Mouse (Mus musculus) R1 (cell line): ENCODE data around the gene Arid1b.
A peak's percentile ranks its signal among the peaks of the same experiment; 100 is the strongest.

Experiments
- DNase-seq: peaks from one replicate; pipeline ENCODE4 v3.0.0-alpha.2; 2018; ENCODE audit warnings: low read depth, low spot score

The Arid1b gene

DNA sequence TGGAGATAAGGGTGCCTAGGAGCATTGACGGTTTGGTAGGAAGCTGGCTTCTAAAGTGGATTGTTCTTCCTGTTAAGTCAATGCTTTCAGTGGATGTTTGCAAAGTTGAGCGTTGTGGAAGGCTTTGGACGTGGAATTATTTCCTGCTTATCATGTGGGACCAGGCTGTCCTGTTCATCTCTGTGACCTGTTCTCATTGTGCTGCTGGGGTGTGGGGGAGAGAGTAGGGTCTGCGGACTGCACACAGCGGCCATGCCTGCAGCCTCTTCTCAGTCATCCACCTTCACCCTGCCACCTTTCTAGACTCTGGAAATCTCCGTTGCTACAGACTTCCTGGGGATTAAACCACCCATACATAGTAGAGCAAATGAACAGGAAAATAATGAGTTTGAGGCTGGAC lies 160.2 kb downstream of the Arid1b start:
- no peak for DNase-seq

DNA sequence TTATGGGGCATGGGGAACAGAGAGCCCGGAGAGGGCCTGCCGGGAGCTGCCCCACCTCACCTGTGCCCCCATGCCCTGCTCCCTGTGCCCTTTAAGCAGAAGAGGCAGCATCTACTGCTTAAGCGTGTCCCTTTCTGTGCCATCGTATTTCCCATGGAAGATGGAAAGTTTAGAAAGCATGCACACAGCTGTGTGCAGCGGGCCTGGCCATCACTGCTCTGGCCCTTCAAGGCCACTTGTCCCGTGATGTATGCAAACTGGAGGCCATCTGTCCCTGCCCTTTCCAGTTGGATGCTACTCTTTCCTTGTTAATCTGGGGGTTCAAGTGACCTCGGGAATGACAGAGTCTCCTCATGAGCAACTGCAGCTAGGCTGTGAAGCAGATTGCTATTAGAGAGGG lies 163.5 kb downstream of the Arid1b start:
- no peak for DNase-seq

DNA sequence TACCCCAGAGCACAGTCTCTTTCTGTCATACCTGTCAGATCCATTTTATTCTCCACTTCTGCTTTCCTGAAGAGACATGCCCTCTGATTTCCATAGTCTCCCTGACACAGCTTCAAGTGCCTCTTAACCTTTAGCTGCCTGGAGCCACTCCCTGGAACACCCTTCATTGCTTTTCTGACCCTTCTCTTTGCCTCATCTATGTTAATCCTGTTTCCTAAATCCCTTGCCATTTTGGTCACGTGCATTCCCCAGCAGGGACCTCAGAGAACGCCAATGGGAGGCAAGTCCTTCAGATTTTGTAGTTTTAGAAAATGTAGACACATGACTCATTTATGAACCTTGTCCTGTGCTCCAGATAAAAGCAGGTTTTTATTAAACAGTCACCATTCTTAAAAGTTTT lies 168.4 kb downstream of the Arid1b start:
- DNase-seq: peak; percentile 32

DNA sequence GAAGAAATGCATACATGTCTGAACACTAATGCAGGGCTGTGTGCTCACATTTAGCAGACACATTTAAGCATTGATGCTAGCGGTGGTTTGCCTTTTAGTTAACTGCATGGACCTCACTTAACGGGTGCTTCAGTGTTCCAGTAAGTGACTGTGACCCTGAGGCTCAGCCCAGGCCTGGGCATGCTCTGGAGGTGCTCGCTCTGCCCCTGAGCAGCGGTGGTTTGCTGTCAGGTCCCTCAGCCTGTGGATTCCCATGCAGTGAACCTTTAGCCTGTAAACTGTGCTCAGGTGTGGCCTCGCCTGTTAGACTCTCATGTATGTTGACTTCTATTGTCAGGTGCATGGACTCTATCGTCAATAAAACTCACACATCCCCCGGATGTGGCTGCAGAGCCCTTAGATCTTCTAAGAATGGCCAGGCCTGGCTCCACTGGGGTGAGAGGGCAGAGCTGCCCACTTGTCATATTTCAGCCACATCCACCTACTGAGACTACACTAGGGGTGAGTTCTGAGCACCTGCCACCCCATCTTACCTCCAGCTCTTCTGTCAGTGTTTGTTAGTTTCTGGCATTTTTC lies 169.2 kb downstream of the Arid1b start:
- no peak for DNase-seq

DNA sequence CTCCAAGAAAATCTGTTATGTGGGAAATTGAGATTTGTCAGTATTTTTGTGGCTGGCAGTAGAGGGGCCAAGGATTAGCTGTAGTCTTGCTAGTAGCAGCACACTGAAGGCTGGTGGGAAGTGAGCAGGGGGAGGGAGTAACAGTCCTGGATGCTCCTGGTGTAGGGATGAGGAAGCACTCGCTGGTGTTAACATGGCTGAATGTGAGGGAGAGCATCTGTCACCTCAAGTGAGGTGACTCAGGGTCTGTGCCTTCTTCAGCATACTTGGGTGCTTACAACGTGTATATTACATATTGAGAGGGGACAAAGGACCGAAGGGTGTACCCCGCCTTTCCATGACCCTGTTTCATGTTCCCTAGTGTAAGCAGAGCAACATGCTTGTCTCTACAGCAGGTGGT lies 170.7 kb downstream of the Arid1b start:
- no peak for DNase-seq

DNA sequence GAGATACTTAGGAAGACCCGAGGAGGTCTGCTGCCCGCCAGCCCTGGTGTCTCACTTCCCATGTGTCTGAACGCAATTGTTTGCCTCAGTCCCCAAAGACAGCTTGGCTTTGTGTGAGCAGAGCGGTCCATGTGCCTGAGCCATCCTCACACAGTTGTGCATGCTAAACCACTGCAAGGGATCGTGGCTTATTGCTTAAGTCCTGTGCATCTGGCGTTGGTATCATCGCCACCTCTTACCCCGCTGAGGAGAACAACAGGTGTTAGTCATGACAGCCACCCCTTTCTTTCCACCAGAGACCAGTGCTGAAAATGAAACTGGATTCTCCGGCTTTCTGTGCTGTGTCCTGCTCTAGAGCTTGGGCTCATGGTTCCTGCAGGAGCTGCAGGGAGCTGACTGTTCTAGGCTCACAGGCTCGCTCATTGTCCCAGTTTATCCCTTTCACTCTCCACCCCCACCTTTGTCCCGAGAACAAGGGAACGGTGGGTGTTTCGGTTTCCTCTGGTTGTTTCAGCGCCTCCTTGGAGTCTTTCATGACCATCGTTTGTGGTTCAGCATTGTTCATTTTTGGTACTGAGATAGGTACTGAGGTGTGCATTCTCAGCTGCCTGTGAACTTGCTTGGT lies 171.2 kb downstream of the Arid1b start:
- DNase-seq: peak; percentile 48

DNA sequence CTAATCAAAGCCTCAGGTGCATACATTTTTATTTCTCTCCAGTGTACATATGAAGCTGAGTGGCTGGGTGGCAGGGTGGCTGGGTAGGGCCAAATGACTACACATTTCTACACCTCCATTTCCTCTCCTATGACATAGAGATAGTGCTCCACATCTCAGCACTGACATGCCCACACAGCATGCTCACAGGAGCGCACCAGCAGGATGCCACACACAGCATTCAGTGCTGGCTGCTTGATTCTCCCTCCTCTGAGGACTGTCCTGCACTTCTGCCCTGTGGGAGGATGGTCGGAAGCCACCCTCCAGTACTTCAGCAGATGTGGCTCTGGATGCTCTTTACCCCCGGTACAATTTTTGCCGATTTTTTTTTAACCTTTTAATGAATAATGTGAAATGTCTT lies 172.0 kb downstream of the Arid1b start:
- DNase-seq: no peak

DNA sequence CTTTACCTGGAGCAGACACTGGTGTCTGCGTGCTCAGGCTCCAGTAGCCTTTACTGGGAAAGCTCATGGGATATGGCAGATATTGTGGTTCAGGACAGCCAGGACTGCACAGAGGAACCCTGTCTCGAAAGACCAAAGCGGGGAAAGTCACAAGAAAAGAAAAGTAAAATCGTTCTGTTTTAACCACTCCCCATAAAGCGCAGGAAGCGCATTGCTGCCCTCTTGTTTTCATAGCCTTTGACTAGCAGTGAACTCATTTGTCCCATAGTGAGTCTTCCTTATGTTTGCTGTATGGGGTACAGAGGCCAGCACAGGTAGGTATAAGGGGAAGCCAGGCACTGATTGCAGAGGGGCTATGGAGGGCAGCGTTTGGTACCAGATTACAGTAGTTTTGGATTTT lies 173.9 kb downstream of the Arid1b start:
- DNase-seq: no peak

DNA sequence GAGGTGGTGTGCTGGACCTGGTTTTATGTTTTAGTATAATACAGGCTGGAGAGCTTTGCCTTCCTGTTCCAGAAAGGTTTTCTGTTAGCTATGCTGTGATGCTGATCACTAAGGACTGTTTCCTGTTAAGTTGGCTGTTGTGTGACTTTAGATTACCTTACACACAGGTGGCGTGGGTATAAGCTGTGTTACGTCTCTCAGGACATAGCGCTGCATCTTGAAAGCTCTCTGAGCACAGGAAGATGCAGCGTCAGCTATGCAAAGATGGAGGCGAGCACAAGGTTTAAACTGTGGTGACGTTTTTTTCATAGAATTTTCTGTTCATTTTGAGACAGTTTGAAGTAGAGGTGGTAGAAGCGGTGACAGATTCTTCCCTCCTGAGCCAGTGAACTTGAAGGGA lies 174.5 kb downstream of the Arid1b start:
- no peak for DNase-seq

DNA sequence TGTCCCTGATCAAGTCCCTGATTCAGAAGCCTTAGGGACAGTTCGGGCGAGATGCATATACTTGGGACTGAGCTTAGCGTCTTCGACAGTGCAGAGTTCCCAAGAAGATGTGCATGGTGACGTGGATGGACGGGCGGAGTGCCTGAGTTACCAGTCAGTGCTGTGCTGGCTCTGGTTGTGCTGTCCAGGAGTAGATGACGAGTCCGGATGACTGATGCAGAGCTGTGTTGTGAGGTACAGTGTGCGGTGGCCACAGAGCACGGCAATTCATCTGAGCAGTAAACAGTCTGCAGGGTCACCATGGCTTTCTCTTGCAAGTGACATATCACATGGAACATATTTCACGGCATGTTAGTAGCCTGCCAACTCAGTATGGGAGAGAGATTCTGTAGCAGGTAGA lies 176.2 kb downstream of the Arid1b start:
- DNase-seq: no peak

DNA sequence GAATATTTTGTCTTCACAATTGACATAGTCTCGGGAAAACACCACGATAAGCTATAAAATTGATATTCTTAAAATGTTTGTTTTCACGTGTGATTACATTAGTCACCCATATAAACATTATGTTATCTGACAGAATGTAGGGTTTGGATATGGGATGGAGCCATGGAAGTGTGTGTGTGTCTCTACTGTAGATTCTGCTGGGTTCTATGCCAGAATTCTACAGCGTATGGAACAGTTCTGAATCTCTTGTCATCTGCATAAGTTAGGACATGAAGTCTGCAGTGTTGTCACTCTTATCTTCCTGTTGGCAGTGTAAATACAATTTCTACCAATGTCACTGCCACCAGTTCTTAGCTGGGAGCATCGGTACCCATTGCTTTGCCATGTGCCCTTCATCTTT lies 177.3 kb downstream of the Arid1b start:
- DNase-seq: no peak

DNA sequence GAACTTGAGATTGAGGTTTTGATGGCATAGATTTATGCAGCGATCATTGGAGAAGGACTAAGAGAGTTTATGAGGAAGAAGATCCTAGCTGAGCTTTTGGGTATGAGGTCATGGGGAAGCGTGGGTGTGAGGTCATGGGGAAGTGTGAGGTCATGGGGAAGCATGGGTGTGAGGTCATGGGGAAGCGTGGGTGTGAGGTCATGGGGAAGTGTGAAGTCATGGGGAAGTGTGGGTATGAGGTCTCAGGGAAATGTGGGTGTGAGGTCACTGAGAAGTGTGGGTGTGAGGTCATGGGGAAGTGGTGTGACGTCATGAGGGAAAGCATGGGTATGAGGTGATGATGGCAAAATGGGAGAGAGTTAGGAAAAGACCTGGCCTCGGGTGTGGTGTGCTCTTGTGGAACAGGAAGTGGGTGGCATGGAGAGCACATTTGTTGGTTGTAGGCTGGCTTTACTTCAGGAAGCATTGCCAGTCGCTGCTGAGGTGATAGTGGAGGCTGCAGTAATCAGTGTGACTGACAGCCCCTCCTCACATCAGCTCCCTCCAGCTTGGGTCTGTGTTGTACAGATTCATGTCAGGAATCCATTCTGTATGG lies 180.4 kb downstream of the Arid1b start:
- no peak for DNase-seq

DNA sequence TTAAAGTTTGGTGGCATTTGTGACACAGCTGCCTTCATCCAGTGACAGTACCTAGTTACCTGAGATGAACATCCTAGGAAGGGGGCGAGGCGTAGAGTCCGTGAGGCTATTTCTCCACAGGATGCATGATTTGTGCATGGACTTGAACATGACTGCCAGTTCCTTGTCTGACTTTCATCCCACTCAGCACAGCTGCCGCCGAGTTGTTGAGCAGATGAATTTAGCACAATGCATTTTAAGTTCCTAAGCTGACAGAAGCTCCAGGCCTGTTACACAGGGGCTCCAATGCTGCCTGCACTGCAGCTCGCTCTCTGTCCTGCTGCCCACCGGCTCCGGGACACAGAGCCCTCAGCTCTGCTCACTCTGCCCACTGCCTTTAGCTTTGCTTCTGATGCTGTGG lies 181.4 kb downstream of the Arid1b start:
- DNase-seq: no peak

DNA sequence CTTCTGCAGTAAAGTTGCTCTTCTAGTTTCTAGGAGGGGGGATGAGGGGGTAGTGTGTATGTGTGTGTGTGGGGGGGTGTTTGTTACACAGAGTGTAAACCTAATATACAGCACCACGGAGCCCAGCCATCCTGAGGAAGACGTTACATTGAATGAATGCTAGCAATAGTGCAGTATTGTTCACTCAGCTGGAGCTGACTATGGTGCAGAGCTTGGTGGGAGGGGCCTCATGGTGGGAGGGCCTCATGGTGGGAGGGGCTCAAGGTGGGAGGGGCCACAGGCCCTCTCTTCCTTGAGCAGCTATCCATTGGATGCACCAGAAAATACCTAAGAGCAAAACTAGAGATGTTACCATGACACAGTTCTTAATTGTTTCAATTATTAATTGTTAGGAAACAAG lies 182.2 kb downstream of the Arid1b start:
- peak; percentile 56 for DNase-seq

DNA sequence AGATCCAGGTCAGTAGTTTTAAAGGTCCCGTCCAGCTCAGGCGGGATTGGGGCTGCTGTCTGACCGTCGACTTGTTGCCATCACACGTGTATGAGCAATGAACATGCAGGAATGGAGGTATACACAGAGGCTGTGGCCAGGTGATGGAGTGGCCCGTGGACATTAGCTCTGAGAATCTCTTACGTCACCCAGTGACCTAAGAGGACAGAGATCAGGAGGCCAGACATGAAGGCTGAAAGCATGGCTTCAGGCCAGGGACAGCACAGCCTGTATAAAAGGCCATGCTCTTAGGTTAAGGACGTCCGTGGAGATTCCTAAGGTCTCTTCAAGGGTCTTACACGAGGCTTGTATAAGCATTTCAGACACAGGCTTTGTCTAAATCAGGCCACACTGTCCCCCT lies 184.4 kb downstream of the Arid1b start:
- no peak for DNase-seq

DNA sequence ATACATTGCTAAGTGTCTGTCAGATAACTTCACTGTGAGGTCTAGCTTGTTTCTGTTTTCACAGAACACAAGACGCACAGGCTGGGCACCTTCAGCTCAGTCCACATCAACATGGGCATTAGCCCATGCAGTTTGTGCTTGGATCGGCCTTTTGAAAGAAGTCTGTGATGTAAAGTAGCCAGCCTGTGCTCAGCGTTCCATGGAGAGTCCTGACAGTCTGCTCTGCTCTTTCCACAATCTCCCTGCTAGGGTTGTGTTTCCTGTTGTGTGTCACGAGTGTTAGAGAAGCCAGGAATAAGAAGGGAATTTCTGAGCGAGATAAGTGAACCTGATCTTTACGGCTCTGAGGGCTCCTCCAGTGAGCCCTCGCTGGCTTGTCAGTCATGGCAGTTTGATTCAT lies 184.9 kb downstream of the Arid1b start:
- DNase-seq: no peak

DNA sequence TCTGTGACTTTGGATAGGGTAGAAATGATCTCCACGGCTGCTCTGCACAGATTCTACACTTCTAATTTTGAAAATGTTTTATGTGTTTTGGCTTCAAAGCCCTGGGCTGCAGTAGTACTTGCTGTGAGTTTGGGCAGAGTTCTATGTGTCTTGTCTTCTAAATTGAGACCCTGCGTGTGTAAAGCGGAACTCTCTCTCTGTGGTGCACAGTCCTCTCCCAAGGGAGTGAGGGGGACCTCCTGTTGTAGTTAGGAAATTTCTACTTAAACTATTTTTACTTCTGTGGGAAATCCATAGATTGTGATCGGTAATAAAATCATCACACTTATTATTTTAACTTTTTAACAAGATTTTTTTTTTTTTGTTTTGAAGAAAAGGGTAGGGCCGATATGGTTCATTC lies 185.3 kb downstream of the Arid1b start:
- no peak for DNase-seq

DNA sequence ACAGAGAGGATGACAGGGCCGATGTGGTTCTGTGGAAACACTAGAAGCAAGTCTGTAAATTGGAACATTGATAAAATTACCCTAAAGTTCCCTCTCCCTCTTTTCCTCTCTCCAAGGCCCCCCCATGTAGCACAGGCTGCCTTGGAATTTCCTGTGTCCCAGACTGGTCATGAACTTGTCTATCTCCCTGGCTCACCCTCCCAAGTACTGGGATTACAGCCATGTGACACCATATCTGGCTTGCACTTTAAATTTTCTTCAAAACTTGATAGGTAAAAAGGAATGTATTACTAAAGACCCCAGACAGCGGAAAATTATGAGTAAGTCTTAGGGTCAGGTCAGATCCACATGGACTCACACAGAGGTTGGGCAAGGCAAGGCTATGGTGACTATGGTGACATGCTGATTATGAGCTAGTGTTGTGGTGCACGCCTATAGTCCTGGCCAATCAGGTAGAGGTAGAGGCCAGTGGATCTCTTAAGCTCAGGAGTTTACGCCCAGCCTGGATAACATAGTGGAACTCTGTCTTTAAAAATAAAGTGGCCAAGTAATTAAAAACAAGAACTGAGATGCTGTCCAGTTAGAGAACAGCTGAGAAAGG lies 185.9 kb downstream of the Arid1b start:
- DNase-seq: no peak

DNA sequence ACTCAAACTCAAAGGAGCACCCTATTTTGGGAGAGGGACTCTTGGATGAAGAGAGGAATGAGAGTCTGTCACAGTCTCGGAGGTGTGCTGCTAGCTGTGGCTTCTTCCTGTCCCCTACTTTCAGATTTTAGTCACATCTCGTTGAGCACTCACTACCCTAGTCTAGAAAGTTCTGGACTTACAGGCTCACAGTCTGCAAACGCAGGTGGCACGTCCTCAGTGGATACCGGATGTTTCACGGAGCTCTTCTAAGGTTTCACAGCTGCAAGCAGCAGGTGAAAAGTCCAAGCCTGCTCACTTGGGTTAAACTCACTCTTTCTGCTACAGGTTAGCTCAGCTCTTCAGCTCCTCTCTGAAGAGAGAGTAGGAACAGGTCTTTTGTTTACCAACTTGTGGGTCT lies 186.8 kb downstream of the Arid1b start:
- DNase-seq: no peak

DNA sequence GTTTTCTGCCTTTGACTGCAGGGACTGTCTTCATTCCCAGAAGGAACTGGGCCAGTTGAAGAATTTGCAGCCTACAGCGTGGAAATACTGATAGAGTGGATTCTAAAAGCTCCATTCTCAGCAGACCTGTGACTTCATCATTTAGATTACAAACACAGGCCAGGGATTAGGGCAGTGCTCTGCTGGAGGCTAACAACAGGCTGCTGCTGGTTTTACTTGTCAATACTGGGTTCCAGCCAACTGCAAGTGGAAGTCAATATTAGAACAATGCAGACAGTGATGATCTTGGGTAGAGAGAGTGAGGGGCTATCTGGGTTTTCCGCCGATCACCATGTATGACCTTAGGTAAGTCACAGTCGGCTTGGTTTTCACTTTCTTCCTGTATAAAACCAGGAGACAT lies 188.4 kb downstream of the Arid1b start:
- no peak for DNase-seq

DNA sequence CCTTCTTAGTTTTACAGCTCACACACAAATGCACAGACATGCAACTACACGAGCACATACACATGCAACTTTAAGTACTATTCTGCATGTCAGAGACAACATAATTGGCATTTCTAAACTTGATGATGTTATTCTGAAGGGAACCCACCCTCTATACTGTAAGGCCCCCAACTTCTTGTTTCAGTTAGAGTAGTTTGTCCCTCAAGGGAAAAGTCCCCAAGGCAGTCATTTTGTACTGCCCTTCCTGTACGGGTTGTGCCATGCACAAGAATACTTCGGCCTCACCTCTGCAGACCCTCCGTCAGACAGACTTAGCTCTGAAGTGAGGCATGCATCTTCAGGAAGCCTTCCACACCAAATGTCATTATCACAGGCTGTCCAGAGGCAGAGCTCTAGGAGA lies 191.4 kb downstream of the Arid1b start:
- DNase-seq: no peak

DNA sequence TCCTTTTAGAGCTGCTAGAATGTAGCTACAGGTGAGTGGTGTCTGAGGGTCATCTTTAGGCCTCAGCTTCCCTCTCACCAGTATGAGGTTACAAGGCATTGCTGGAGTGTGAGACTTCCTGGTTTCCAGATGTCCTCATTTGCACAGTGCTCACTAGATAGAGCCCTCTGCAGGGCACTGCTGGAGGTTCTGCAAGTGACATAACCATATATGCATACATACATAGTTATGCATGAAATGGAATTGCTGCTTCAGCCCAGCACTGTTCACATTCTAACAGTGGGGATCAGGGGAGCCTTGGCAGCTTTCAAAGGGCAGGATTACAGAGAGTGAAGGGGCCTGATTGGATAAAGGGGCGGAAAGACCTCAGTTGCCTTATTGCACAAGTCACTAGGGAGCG lies 193.4 kb downstream of the Arid1b start:
- no peak for DNase-seq

DNA sequence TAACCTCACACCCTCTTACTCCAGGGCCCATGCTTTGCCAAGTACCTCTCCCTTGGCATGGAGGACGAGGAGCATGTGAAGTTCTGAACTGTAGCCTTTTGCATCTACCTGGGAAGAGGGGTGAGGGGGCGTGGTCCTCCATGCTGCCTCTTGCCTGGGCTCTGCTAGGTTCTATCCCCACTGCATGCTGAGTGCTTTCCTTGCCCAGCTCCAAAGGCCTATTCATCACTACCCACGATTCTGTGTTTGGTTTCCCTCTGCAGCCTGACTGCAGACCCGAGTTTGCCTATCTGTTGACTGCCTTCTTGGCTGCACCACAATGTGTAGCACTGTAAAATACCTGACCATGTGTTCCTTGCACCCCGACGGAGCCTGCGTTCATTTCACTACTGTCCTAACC lies 194.3 kb downstream of the Arid1b start:
- no peak for DNase-seq
